Mouse (Mus musculus) megakaryocyte-erythroid progenitor cell, adult 5-6 weeks (primary cell): ENCODE data around the gene Mgll. TPM values are rescaled to one million over a fixed set of nuclear protein-coding genes. Genes with fewer than 3 reads are reported as not detected.

ENCODE experiments used
- ATAC-seq: replicated peaks from 2 replicates; pipeline ENCODE4 v1.8.0; 2016; ENCODE audit warnings: mild to moderate bottlenecking, inconsistent platforms; ENCODE audit not compliant: severe bottlenecking, poor library complexity, low FRiP score, low TSS enrichment
- total RNA-seq, 2 experiments: library from RNA; stranded (forward) in 1 of 2; stranded (reverse) in 1 of 2; fragments of 200-1000, 215-1000 nt in 1 of 2; fragments of >200 nt in 1 of 2; fragmentation: Nextera tagmentation in 1 of 2; gene quantifications; 2 replicates each; pipeline ENCODE4 v1.2.3; 2014 to 2017

The Mgll gene
- total RNA-seq, 2 experiments from 2014 or later = 9.3 to 17.9 TPM

DNA sequence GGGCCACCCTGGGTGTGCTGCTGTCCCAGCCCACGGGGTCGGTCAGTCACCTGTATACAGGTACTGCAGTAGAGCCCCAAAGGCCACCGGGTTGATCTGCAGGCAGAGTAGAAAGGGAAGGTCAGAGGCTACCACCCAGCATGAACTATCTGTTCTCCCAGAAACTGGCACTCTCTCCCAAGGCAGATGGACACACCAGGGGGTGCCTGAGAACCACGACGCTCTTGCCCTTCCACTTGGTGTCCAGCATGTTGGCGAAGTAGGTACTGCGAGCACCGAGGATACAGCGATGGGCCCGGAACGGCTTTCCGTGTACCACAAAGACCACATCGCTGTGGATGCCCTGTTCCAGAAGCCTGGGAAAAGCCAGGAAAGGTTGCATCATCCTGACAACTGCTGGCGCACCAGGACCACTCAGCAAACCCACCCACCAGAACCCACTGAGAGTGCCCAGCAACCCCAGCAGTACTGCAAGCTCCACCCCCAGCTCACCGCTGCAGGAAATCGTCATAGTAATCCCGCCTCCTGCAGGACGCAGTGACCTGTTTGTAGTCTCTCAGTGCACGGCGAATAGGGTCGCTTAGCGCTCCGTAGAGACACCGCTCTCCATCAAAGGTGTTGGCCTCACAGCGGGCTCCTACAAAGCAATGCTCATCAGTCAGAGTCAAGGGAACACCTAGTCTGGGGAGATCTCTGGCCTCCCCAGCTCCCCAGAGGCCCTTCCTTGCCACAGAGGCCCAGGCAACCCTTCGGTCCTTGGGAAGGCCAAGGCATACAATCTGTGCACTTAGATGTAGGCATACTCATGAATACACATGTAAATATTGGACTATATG is 115.1 kb downstream of the Mgll start:
- ATAC-seq = no peak

DNA sequence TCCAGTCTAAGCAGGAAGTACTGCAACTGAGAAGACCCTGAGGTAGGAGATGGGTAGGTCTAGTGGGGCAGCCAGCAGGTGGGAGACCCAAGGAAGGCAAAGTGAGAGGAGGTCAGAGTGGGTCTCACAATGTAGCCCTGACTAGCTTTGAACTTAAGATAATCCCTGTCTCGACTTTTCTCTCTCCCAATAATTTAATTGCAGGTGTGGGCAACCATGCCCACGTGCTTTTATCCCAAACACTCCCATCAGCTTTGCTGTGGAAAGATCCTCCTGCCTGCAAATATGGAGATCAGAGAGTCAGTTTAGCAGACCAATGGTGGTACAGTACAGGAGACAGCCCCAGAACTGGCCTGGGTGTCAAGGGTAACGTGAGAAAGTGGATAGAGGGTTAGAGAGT is 116.0 kb downstream of the Mgll start:
- no peak for ATAC-seq

DNA sequence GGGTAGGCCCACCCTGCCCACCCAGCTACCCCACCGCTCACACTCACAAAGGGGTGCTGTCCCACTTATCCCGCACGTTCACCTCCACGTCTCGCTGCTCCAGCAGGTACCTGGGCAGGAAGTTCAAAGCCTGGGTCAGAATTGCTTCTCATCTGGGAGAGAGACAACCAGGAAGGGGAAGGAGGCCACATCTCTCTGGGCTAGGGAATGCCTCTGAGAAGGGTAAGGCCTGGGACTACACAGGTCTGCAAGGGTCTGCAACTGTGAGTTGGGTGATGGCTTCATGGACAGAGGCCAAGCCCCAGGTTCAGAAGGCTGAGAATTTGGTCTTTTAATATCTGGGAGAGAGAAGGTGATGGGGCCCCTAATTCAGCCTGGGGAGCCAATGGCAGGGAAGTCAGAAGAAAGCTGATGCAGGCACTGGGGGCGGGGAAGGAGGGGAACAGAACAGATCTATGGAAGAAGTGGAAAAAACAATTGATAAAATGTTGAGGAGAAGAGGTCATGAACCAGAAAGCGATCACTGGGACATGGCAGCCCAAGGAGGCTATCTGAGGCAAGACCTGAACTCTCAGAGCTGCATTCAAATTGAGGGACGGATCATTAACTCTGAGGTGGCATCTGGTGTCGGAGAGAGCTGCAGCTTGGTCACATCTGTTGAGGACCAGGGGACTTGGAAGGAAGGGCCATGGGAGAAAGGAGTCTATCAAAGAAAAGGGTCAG is 116.7 kb downstream of the Mgll start:
- no peak for ATAC-seq

DNA sequence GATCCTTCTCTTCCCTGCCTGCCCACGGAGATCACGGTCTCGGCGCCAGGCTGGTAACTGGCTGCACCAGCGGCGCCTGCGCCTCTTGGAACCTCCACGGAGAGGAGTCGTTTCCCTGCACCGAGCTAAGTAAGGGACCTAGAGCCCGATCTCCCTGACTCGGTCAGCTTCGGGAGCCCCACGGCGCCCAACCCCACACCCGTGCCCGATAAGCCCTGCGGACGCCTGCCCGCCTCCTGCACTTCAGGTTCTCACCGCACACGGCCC is 117.2 kb downstream of the Mgll start:
- no peak; the same call in 1 of the 2 replicates for ATAC-seq

DNA sequence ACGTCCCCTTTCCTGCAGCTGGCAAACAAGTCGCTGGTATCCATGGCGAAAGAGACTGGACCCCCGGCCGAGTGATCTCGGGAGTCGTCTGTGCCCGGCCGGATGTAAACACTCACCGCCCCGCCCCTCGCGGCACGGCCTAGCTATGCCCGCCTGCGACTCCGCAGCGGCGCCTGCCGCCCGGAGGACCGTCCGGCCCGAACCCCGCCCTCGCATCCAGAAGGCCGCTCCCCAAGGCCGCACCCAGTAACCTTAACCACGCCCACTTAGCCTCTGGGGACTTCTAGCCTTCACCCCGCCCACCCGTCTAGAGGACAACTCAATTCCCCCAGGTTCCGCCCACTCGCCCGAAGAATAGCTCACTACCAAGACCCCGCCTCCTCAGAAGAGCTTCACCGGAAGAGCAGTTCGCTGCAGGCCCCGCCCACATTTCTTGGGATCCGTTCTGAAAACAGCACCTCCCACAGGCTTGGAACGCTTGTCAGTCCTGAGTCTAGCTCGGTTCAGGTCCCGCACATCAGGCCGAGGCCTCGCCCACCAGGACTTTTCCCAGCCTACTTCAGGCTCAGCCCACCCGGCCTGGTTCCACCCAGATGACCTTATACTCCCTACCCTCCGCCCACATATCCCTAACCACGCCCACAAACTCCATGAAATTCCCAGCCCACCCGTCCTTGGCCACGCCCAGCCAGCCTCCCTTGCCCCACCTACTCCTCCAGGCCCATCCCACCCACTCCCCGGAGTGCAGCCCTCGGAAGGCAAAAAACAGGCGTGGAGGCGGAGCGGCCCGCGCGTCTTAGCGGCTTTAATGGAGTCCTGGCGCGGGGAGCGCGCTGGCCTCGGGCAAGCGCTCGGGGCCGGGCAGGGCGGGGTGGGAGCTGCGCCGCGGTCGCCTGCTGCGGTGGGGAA is 117.8 kb downstream of the Mgll start, which contains the start of gene Abtb1:
Gene Abtb1, minus strand, starts transcription at position 204 of the 909 bp plus-strand sequence.
- peak; percentile 82 for ATAC-seq

DNA sequence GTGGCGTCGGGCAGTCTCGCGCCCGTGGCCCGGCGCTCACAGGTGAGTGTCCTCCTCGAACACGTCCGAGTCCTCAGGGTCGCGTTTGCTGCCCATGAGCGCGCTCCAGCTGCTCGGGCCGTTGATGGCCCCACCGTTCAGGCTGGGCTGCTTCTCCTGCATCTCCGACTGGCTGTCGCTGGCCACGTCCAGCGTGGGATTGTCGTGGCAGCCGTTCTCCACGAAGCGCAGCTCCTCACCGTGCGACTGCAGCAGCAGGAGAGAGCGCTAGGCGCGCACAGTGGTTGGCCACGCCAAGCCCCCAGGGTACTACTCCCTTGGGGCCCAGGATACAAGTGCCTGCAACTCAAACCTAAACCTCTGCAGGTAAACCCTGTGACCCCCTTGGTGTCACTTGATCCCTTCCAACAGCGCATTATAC is 118.5 kb downstream of the Mgll start:
- no peak for ATAC-seq

DNA sequence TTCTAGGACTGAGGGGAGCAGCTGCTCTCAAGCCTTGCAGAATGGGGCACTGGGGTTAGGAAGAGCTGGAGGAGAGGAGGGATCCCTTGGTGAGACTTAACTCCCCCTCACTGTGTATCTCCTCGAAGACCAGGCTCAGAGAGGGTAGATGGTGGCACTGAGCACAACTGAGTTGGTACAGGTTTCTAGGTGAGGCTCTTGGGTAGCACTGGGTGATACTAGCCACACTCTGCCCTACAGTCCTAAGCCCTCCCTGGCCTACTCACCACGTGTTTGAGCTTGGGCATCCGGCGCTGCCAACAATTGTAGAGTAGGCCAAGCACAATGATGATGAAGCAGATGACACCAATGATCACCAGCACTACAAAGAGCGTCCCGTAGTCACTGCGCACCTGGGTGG is 119.0 kb downstream of the Mgll start:
- no peak for ATAC-seq

DNA sequence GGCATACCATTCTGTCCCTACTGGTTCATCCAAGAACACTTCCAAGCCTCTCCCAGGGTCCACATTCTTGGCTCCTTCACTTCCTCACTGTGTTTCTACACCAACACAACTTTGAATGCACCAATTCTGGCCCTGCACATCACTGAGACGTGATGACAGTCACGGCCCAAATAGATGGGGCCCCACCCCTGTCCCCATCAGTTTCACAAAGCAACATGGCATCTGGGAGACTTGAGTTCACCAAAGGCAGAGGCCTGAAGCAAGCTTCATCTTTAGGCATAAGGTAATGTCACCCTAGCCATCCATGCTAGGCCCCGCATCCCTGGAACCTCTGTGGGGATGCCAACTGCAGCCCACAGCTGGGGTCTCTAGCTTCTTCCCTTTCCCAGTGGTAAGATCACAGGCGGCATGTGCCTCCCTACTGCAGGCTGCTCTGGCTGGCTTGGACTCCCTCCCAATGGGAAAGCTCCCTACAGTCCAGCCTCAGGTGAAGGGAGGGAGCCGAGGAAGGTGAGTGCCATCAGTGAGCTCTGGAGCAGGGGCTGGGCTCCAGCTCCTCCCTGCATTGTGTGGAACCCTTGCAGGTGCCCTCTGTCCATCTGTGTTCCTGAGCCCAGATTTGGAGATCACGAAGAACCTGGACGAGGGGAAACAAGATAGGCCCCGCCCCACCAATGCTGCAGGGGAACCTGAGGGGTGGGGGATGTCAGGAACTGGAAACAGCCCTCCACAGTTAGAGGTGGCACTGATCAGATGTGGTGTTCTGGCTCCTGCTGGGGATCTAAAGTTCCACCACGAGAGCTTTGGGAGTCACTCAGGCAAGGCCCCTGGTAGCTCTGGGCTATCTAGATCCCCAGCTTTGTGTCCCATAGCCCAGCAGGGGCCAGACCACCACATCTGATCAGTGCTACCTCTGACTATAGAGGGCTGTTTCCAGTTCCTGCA is 119.8 kb downstream of the Mgll start:
- no peak for ATAC-seq

DNA sequence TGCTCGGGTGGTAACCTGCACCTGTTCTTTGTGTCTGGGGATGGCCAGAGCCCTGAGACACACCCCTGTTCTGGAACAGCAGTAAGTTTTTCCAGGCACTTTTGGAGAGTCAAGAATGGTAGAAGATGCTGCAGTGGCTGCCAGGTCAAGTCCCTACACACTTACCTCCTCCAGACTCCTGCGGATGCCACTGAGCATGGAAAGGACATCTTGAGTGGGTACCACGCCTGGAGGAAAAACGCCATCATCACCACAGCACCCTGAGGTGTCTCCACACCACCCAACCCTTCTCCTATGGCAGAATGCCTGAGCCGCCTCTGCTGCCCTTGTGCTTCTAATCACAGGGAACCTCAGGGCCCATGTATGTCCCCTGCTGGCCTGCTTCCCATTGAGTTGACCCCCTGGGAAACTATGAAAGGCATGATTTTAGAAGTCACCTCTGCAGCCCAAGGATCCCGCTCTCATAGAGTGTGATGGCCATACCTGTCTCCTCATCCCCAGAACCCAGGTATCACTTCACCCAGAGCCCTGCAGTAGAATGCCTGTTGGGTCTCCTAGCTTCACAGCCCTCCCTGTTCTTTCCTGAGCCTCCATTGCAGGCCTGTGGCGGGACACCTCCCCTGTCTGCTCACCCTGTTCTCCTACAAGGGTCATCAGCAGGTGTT is 120.8 kb downstream of the Mgll start:
- no peak for ATAC-seq

DNA sequence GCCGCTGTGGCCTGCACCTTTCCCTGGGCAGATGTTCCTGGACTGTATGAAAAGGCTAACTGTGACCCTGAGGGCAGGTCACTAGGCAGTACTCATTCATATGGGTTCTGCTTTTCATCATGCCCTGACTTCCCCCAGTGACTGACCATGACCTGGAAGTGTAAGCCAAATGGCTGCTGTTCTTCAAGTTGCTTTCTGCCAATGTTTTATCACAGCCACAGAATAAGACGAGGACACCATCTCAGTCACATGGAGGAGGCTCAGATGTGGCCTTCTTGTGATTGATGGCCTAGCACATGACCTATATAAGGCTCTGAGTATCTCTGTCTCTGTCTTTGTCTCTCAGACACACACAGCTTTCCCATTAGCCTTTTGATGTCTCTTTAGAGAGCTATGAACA is 123.4 kb downstream of the Mgll start:
- no peak for ATAC-seq

DNA sequence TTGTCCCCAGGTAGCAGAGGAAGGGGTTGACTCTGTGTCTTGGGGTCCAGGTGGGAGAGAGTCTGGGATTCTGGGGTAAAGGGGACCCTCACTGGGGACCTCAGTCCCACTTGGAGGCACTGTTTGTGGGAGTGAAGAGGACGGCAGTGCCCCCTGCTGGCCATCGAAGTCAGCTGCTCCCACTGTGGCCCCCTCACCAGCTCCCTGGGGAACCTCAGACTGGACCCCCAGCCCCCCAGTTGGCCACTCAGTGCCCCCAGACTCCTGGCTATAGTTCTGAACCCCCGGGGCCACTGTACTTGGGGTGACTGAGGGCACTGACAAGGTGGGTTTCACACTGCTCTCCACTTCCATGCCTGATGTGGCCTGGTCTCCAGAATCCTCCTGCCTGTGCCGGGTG is 125.1 kb downstream of the Mgll start:
- peak; percentile 58; the same call in 1 of the 2 replicates for ATAC-seq

DNA sequence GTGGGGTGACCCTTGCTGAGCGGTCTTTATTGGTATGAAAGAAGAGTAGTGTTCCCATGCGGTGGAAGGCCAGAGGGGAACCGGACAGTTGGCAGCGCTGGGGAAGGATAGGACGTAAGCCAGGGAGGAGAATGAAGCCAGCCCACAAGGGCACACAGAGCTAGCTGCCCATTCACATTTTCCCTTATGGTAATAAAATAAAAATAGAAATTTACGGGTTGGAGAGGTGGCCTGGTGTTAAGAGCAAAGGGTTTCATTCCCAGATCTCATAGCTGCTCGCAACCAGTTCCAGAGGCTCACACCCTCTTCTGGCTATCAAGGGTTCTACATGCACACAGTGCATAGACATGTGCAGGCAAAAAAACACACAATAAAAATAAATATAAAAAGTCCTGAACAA is 125.8 kb downstream of the Mgll start:
- ATAC-seq = no peak

DNA sequence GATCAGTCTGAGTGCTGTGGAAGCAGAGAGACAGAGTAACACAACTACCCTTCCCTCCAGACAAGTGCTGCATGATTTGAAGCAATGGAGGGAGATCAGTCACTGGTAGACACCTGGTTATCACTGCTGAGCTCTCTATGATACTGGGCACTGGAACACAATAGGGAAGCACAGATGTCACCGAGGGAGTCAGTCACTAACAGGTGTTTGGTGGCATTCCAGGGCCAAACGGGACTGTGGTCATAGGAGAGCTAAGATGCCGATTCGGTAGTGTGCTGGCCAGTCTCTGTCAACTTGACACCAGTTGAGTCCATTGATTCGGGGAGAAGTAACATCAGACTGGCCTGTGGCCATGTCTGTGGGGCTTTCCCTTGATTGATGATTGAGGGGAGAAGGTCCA is 130.3 kb downstream of the Mgll start:
- no peak for ATAC-seq

DNA sequence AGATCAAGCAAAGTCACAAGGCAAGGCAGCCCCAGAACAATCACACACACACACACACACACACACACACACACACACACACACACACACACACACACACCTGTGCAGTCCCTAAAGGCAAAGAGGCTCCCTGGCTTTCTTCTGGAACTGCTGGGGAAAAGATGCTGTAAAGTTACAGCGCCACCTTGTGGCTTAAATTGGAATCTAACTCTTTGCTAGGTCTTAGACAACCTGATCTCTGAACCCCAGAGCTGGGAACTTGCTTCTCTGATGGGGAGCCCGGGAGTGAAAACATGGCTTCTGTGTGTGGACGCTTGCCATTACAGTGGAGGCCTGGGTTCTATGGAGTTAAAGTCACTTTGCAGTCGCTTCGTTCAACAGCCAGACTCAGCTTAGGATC is 131.4 kb downstream of the Mgll start:
- ATAC-seq = peak; percentile 54; the same call in 1 of the 2 replicates

DNA sequence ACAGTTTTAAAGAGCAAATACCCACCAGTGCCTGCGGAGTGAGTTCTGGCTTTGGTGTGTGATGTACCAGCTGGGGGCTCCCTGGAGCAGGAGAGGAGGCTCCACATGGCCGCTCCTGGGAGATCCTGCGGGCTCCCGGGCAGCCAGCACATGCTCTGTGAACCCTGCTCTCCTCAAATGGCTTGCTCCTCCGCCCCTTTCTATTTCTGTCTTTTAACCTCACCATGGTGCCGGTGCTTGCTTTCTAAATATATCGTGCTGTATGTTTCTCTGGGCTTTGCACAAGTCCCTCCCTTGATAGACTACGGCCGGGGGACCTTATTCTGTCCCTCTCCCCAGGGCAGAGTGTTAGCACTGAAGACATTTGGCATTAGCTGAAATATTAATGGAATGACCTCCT is 133.0 kb downstream of the Mgll start:
- ATAC-seq = no peak

DNA sequence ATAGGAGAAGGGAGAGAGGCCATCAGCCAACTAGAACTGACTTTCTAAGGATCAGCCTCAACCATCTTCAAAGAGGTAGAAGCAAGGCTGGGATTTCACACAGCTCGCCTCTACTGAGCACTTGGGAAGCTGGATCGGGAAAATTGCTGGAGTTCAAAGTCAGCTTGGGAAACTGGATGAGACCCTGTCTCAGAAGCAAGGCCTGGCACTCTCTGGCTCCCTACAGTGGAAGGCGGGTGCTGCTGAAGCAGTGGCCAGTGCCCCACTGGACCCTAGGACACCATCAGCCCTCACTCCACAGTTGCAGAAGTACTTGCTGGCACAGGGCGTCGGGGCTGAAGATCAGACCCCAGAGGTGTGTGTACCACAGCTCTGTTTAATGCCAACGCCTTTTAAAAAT is 133.6 kb downstream of the Mgll start:
- ATAC-seq = no peak

DNA sequence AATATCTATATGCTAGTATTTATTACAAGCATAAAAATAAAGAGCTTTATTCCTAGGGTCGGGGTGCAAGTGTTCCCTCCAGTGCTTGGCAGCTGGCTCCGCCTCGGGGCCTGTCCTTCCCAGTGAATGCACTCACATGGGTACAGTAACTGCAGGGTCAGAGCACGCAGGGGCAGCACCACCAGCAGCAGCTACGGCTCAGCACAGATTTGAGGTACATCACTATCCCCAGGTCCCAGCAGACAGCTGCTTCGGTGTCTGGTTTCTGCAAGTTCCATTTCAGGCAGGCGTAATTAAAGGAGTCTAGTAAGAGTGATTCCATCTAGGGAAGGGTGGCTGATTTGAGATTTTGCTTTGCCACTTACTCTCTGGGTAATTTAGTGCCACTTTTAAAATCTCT is 134.1 kb downstream of the Mgll start:
- no peak for ATAC-seq

DNA sequence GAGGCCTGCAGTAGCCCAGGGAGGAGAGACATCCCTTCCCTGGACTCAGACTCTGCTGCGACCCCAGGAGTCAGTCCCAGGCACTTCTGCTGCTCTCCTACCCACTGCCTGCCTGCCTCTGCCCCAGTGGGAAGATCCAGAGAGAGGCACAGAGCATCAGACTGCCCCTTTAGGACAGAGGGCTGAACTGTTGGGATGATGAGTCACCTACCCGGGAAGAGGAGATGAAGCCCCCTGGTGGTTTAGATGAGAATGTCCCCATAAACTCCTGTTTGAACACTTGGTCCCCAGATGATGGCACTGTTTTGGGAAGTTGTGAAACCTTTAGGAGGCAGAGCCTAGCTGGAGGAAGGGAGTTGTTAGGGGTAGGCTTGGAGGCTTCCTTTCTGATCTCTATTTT is 136.7 kb downstream of the Mgll start:
- peak; percentile 81 for ATAC-seq

DNA sequence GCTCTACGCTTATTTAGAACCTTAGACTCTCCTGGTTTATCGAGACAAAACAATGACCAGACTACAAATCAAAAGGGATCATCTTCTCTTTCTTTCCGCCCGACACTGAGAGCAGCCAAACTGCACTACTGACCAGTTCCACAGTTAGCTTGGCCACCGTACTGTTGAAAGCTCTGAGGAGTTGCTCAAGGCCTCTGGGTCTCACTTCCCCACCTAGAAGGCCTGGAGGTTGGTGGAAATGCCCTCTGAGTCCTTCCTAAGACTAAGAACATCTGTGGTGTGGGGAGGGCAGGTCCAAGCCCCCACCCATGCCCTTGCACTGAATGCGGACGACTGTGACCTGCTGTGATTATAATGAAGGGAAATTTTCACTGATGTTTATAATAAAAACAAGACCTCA is 141.5 kb downstream of the Mgll start:
- ATAC-seq = no peak
